Mouse (Mus musculus) thymus, adult 2 months (tissue): ENCODE measurements around the gene Clybl. TPM values are rescaled to one million over a fixed set of nuclear protein-coding genes. Genes with fewer than 3 reads are reported as not detected.

Experiments
- DNase-seq: peaks from one replicate; pipeline ENCODE4 v3.0.0; 2021
- H3K27ac ChIP-seq: fragments of 200-500 bp; 2 replicates; pipeline ENCODE4 v1.5.1; 2012; ENCODE audit warnings: low read length, control low read depth; ENCODE audit not compliant: control insufficient read depth, insufficient read depth
- H3K27me3 ChIP-seq: fragments of 200-500 bp; 2 replicates; pipeline ENCODE4 v1.6.1; 2012; ENCODE audit warnings: mild to moderate bottlenecking, low read length, moderate library complexity, mixed read lengths; ENCODE audit not compliant: control insufficient read depth, insufficient read depth
- H3K36me3 ChIP-seq: fragments of 200-500 bp; 2 replicates; pipeline ENCODE4 v1.6.1; 2012; ENCODE audit warnings: mild to moderate bottlenecking, low read length, moderate library complexity; ENCODE audit not compliant: control insufficient read depth, insufficient read depth
- H3K4me1 ChIP-seq: fragments of 200-500 bp; replicated peaks from 2 replicates; pipeline ENCODE4 v1.6.1; 2012; ENCODE audit warnings: low read length; ENCODE audit not compliant: control insufficient read depth, insufficient read depth
- H3K4me3 ChIP-seq: fragments of 200-500 bp; 2 replicates; pipeline ENCODE4 v1.5.1; 2012; ENCODE audit warnings: mild to moderate bottlenecking, low read length, control low read depth, moderate library complexity; ENCODE audit not compliant: control insufficient read depth, insufficient read depth
- CTCF ChIP-seq: fragments of 200-500 bp; IDR thresholded peaks from 2 replicates; pipeline ENCODE4 v1.5.1; 2012; ENCODE audit warnings: mild to moderate bottlenecking, control low read depth, low read length, moderate library complexity, borderline replicate concordance; ENCODE audit not compliant: control insufficient read depth, poor library complexity, insufficient read depth; ENCODE audit errors: extremely low read depth
- POLR2A ChIP-seq: fragments of 200-500 bp; IDR thresholded peaks from 2 replicates; pipeline ENCODE4 v1.6.1; 2012; ENCODE audit warnings: mild to moderate bottlenecking, low read length, control low read depth, moderate library complexity; ENCODE audit not compliant: control insufficient read depth, poor library complexity, insufficient read depth; ENCODE audit errors: extremely low read depth
- WGBS: fragments of 180-500 bp; shearing (Covaris S2); methylation state at CpG from one replicate; pipeline ENCODE4 v1.1.7; 2018; 5-methylcytosine and 5-hydroxymethylcytosine counted together
- polyA plus RNA-seq: library from polyadenylated mRNA; depleted of rRNA; stranded (reverse); fragments of >200 nt; gene quantifications from 2 replicates; pipeline ENCODE4 v1.2.3, GENCODE M21; 2012

Gene Clybl
- polyA plus RNA-seq, 1 experiment = 5.5 TPM

GRCm38 (mm10) chr14:122233212-122233714 is 51.8 kb downstream of the Clybl start:
- H3K27ac ChIP-seq = no peak overlapping the region
- no peaks in the 10 kb centered on the region for H3K36me3 ChIP-seq
- no peaks in the 10 kb centered on the region for H3K27me3 ChIP-seq
- TF ChIP-seq CTCF = no peak
- H3K4me3 ChIP-seq = no peak overlapping the region
- H3K4me1 ChIP-seq = no peaks in the 10 kb centered on the region
- WGBS = 95% methylated on average over 19 of the region's 19 CpGs
- DNase-seq = no peak

GRCm38 (mm10) chr14:122243874-122244273 is 62.4 kb downstream of the Clybl start:
- H3K27me3 ChIP-seq = no peaks in the 10 kb centered on the region
- WGBS = 89% methylated on average over 1 of the region's 1 CpGs

GRCm38 (mm10) chr14:122246919-122247859 is 65.7 kb downstream of the Clybl start:
- TF ChIP-seq POLR2A (no peak), CTCF (no peak)
- no peak overlapping the region for H3K4me3 ChIP-seq
- no peak overlapping the region for H3K27ac ChIP-seq
- H3K36me3 ChIP-seq = no peaks in the 10 kb centered on the region
- H3K27me3 ChIP-seq = no peaks in the 10 kb centered on the region
- WGBS = 92% methylated on average over 18 of the region's 18 CpGs
- DNase-seq = no peak
- no peaks in the 10 kb centered on the region for H3K4me1 ChIP-seq

More at GRCm38 (mm10) chr14:122243874-122244273, 62.4 kb downstream of the Clybl start:
- no peaks in the 10 kb centered on the region for H3K4me1 ChIP-seq
- no peak for TF ChIP-seq POLR2A
- no peak for TF ChIP-seq CTCF
- no peak overlapping the region for H3K4me3 ChIP-seq
- H3K36me3 ChIP-seq = no peaks in the 10 kb centered on the region
- no peak for DNase-seq
- no peak overlapping the region for H3K27ac ChIP-seq

GRCm38 (mm10) chr14:122249123-122249522 is 67.6 kb downstream of the Clybl start:
- Histone ChIP-seq H3K36me3 (no peaks in the 10 kb centered on the region), H3K4me3 (no peak overlapping the region), H3K27me3 (no peaks in the 10 kb centered on the region), H3K27ac (no peak overlapping the region), H3K4me1 (no peaks in the 10 kb centered on the region)
- peak; percentile 51 for DNase-seq
- TF ChIP-seq CTCF (peak; percentile 33; the same call in 1 of the 2 replicates), POLR2A (no peak)
- WGBS = 95% methylated on average over 3 of the region's 3 CpGs

- TF ChIP-seq POLR2A = no peak
- TF ChIP-seq CTCF = no peak
- DNase-seq = no peak
- H3K36me3 ChIP-seq = no peaks in the 10 kb centered on the region
Measured at GRCm38 (mm10) chr14:122251346-122251745, 69.8 kb downstream of the Clybl start.

GRCm38 (mm10) chr14:122255562-122256260 is 74.2 kb downstream of the Clybl start:
- H3K36me3 ChIP-seq = no peaks in the 10 kb centered on the region
- no peaks in the 10 kb centered on the region for H3K27me3 ChIP-seq
- H3K4me1 ChIP-seq = no peaks in the 10 kb centered on the region
- H3K27ac ChIP-seq = no peak overlapping the region
- WGBS = 60% methylated on average over 21 of the region's 21 CpGs
- H3K4me3 ChIP-seq = no peak overlapping the region
- no peak for DNase-seq
- TF ChIP-seq CTCF = no peak
- TF ChIP-seq POLR2A = no peak

More at GRCm38 (mm10) chr14:122251346-122251745, 69.8 kb downstream of the Clybl start:
- Histone ChIP-seq H3K27me3 (no peaks in the 10 kb centered on the region), H3K27ac (no peak overlapping the region), H3K4me1 (no peaks in the 10 kb centered on the region), H3K4me3 (no peak overlapping the region)
